Mouse (Mus musculus) colon, adult 2 months (tissue): Measurements from ENCODE around the gene Ifna7. TPM values are rescaled to one million over a fixed set of nuclear protein-coding genes. Genes with fewer than 3 reads are reported as not detected.

Experiments
- polyA plus RNA-seq: library from polyadenylated mRNA; depleted of rRNA; stranded (reverse); fragments of >200 nt; gene quantifications from 2 replicates; pipeline ENCODE4 v1.2.3, GENCODE M21; 2012; rRNA removed

Ifna7 gene
- polyA plus RNA-seq, result not detected in 2 replicates

GRCm38 (mm10) chr4:88815928-88816327, at the start of gene Ifna7:
Gene Ifna7, plus strand, starts transcription at chr4:88816228.

GRCm38 (mm10) chr4:88773534-88773933, 42.5 kb upstream of the Ifna7 start, which contains the start of gene Gm13290:
Gene Gm13290, plus strand, starts transcription at chr4:88773834.

DNA sequence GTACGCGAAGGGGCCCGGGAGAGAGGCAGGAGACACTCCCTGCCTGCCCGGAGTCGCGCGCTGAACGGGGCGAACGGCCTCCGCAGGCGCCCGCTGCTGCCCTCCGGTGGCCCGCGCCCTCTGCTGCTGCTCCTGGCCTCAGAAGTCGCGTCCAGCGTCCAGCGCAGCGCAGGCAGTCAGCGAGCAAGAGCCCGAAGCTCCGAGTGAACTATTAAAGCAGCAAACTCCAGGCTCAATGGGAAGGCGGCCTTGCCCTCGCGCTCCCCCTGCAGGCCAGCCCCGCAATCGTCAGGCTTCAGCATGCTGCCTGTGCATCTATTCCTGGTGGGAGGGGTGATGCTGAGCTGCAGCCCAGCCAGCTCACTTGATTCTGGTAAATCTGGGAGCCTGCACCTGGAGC, 39.4 kb upstream of the Ifna7 start, which contains the start of gene Gm13289:
Gene Gm13289 (plus strand): TSS at position 301 of the 400 bp plus-strand sequence.

GRCm38 (mm10) chr4:88779550-88779949, 36.5 kb upstream of the Ifna7 start, which contains the start of gene Gm13272:
Gene Gm13272, plus strand, starts transcription at chr4:88779850.

GRCm38 (mm10) chr4:88781831-88782230, 34.2 kb upstream of the Ifna7 start, which contains the start of gene Ifnz:
Gene Ifnz, plus strand, starts transcription at chr4:88782131.

DNA sequence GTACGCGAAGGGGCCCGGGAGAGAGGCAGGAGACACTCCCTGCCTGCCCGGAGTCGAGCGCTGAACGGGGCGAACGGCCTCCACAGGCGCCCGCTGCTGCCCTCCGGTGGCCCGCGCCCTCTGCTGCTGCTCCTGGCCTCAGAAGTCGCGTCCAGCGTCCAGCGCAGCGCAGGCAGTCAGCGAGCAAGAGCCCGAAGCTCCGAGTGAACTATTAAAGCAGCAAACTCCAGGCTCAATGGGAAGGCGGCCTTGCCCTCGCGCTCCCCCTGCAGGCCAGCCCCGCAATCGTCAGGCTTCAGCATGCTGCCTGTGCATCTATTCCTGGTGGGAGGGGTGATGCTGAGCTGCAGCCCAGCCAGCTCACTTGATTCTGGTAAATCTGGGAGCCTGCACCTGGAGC, 30.6 kb upstream of the Ifna7 start, which contains the start of gene Gm13276:
Gene Gm13276 (plus strand): TSS at position 301 of the 400 bp plus-strand sequence.

DNA sequence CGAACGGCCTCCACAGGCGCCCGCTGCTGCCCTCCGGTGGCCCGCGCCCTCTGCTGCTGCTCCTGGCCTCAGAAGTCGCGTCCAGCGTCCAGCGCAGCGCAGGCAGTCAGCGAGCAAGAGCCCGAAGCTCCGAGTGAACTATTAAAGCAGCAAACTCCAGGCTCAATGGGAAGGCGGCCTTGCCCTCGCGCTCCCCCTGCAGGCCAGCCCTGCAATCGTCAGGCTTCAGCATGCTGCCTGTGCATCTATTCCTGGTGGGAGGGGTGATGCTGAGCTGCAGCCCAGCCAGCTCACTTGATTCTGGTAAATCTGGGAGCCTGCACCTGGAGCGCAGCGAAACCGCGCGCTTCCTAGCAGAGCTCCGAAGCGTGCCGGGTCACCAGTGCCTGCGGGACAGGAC, 27.6 kb upstream of the Ifna7 start, which contains the start of gene Gm13277:
Gene Gm13277 (plus strand): TSS at position 231 of the 400 bp plus-strand sequence.

GRCm38 (mm10) chr4:88791250-88791649, 24.8 kb upstream of the Ifna7 start, which contains the start of gene Gm13278:
Gene Gm13278, plus strand, starts transcription at chr4:88791550.

GRCm38 (mm10) chr4:88793936-88794675, 21.9 kb upstream of the Ifna7 start, which contains the start of gene Gm13275:
Gene Gm13275, plus strand, starts transcription at chr4:88794487.

GRCm38 (mm10) chr4:88797097-88797496, 18.9 kb upstream of the Ifna7 start, which contains the start of gene Gm13279:
Gene Gm13279, plus strand, starts transcription at chr4:88797397.

GRCm38 (mm10) chr4:88799365-88799764, 16.7 kb upstream of the Ifna7 start, which contains the start of gene Gm13285:
Gene Gm13285, plus strand, starts transcription at chr4:88799665.

DNA sequence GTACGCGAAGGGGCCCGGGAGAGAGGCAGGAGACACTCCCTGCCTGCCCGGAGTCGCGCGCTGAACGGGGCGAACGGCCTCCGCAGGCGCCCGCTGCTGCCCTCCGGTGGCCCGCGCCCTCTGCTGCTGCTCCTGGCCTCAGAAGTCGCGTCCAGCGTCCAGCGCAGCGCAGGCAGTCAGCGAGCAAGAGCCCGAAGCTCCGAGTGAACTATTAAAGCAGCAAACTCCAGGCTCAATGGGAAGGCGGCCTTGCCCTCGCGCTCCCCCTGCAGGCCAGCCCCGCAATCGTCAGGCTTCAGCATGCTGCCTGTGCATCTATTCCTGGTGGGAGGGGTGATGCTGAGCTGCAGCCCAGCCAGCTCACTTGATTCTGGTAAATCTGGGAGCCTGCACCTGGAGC, 13.1 kb upstream of the Ifna7 start, which contains the start of gene Gm13287:
Gene Gm13287 (plus strand): TSS at position 301 of the 400 bp plus-strand sequence.

DNA sequence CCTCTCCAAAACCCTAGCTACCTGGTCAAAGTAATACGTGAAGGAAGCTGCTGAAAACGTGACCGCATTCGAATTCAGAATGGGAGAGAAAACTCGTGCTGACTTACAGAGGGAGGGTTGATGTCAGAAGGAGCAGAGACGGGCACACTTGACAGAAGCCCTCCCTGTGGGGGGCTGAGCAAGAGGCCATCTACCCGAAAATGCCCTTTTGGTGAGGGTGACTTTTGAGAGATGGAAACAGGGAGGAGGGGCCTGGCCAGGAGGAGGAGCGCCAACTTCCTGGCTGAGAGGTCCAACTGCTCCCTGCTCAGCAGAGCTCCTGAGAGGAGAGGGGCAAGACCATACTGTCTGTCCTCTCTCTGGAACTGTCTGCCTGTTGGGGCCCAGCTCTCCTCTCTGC, 10.8 kb upstream of the Ifna7 start, which contains the start of gene Gm13288:
Gene Gm13288 (plus strand): TSS at position 301 of the 400 bp plus-strand sequence.

GRCm38 (mm10) chr4:88819659-88820058, 3.6 kb downstream of the Ifna7 start, which contains the start of gene Ifna11:
Gene Ifna11, plus strand, starts transcription at chr4:88819959.

GRCm38 (mm10) chr4:88827116-88827515, 11.1 kb downstream of the Ifna7 start, which contains the start of gene Ifna6:
Gene Ifna6, plus strand, starts transcription at chr4:88827416.

GRCm38 (mm10) chr4:88835225-88835624, 19.2 kb downstream of the Ifna7 start, which contains the start of gene Ifna5:
Gene Ifna5, plus strand, starts transcription at chr4:88835525.

DNA sequence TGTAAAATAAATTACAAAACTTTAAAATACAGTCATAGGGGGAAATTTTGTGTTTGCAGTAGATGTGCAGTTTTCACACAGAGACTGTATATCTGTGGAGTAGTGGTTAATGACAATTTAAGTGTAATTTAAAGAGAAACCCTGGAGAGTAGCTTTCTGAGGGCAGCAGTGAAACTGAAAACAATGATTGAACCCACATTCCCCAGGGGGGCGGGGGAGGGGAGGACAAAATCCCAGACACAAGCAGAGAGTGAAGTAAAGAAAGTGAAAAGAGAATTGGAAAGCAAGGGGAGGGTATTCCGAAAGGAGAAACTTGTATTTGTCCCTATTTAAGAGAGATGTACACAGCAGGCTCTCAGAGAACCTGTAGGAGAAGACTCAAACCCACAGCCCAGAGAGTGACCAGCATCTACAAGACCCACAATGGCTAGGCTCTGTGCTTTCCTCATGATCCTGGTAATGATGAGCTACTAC, 25.4 kb downstream of the Ifna7 start, which contains the start of gene Ifna4:
Gene Ifna4 (plus strand): TSS at position 424 of the 474 bp plus-strand sequence.

DNA sequence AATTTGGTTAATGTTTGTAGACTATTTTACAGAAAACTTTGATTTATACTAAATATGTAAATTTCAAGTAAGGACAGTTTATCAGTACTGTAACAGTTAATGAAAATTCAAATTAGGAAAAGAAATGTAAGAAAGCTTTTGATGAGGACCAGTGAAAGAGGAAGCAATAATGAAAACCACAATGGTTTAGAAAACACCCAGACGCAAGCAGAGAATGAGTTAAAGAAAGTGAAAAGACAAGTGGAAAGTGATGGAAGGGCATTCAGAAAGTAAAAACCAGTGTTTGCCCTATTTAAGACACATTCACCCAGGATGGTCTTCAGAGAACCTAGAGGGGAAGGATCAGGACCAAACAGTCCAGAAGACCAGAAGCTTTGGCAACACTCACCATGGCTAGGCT, 33.7 kb downstream of the Ifna7 start, which contains the start of gene Ifna1:
Gene Ifna1 (plus strand): TSS at position 390 of the 400 bp plus-strand sequence.

Other genes starting within 250 kb of the Ifna7 start
- gene Ifna14, start 244.4 kb upstream of the Ifna7 start, polyA plus RNA-seq, result not detected in 2 replicates
- not detected in 2 replicates for gene Ifna9, start 223.8 kb upstream of the Ifna7 start, polyA plus RNA-seq
- gene Ifna12, start 212.9 kb upstream of the Ifna7 start, polyA plus RNA-seq, result not detected in 2 replicates
- gene C87499, start 181.8 kb upstream of the Ifna7 start, polyA plus RNA-seq, result not detected in 2 replicates
- gene Ifna13, start 171.8 kb upstream of the Ifna7 start, polyA plus RNA-seq, result not detected in 2 replicates
- not detected in 2 replicates for gene Ifna16, start 139.3 kb upstream of the Ifna7 start, polyA plus RNA-seq
- gene Ifna2, start 132.3 kb upstream of the Ifna7 start, polyA plus RNA-seq, result not detected in 2 replicates
- gene Ifnab, start 124.9 kb upstream of the Ifna7 start, polyA plus RNA-seq, result not detected in 2 replicates
- 0.15 and 0.44 TPM in 2 replicates for gene Gm26566, start 94.4 kb upstream of the Ifna7 start, polyA plus RNA-seq
- 17.9 and 18.2 TPM in 2 replicates for gene Klhl9, start 93.8 kb upstream of the Ifna7 start, polyA plus RNA-seq
- gene Gm13271, start 61.4 kb upstream of the Ifna7 start, polyA plus RNA-seq, result not detected in 2 replicates
- not detected in 2 replicates for gene Gm13283, start 56.1 kb upstream of the Ifna7 start, polyA plus RNA-seq
- not detected in 2 replicates for gene Gm13290, start 42.4 kb upstream of the Ifna7 start, polyA plus RNA-seq
- not detected in 2 replicates for gene Gm13289, start 39.3 kb upstream of the Ifna7 start, polyA plus RNA-seq
- not detected in 2 replicates for gene Gm13272, start 36.4 kb upstream of the Ifna7 start, polyA plus RNA-seq
- gene Ifnz, start 34.1 kb upstream of the Ifna7 start, polyA plus RNA-seq, result not detected in 2 replicates
- not detected in 2 replicates for gene Gm13276, start 30.5 kb upstream of the Ifna7 start, polyA plus RNA-seq
- gene Gm13277, start 27.6 kb upstream of the Ifna7 start, polyA plus RNA-seq, result not detected in 2 replicates
- gene Gm13278, start 24.7 kb upstream of the Ifna7 start, polyA plus RNA-seq, result not detected in 2 replicates
- gene Gm13275, start 21.7 kb upstream of the Ifna7 start, polyA plus RNA-seq, result not detected in 2 replicates
- not detected in 2 replicates for gene Gm13279, start 18.8 kb upstream of the Ifna7 start, polyA plus RNA-seq
- gene Gm13285, start 16.6 kb upstream of the Ifna7 start, polyA plus RNA-seq, result not detected in 2 replicates
- not detected in 2 replicates for gene Gm13287, start 13.0 kb upstream of the Ifna7 start, polyA plus RNA-seq
- not detected in 2 replicates for gene Gm13288, start 10.7 kb upstream of the Ifna7 start, polyA plus RNA-seq
- not detected in 2 replicates for gene Ifna11, start 3.7 kb downstream of the Ifna7 start, polyA plus RNA-seq
- not detected in 2 replicates for gene Ifna6, start 11.2 kb downstream of the Ifna7 start, polyA plus RNA-seq
- gene Ifna5, start 19.3 kb downstream of the Ifna7 start, polyA plus RNA-seq, result not detected in 2 replicates
- not detected in 2 replicates for gene Ifna4, start 25.6 kb downstream of the Ifna7 start, polyA plus RNA-seq
- not detected in 2 replicates for gene Ifna1, start 33.9 kb downstream of the Ifna7 start, polyA plus RNA-seq
- gene Ifne, start 64.0 kb downstream of the Ifna7 start, polyA plus RNA-seq, result not detected in 2 replicates